Mouse (Mus musculus): ENCODE data around the gene Cdkl1.

DNA sequence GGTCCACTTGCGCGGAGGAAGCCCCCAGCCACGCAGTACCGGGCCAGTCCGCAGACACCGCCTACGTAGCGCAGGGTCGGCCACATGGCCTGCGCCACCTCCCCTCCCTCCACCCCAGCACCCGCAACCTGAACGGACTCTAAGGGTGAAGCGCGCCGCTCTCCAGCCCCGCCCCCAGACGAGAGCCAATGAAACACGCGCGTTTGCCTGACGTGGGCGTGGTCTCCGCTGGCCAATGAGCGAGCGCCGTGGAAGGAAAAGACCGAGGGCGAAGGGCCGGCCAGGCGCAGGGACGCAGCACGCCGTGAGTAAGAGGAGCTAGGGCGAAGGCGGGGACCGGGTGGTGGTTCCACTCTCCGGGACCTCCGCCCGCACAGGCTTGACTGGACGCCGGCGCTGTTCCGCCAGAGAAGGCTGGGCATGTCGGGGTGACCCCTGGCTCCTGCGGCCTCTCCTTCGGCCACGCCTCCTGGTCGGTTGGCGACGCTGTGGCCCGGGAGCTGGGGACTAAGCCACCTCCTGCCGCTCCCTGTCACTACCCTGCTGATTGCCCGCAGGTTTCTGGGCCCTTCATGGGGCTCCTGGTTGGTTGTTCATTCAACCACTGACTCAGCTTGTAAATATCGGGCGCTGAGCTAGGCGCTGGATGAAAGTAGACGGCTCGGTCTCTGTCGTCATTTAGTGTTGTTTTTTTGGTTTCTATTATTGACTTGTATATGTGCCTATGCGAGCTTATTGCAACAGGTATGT lies 66.2 kb downstream of the Cdkl1 start, which contains the start of the genes L2hgdh and Atp5s:
- TF ChIP-seq POLR2A (IDR thresholded peaks at IDR 0.05; ENCODE audit: control insufficient read depth, extremely low read depth, insufficient read depth, low read length, poor library complexity) (peak; percentile 67), CTCF (IDR thresholded peaks at IDR 0.05; ENCODE audit: borderline replicate concordance, control insufficient read depth, extremely low read depth, insufficient read depth, low read length, poor library complexity) (no peak)
